Mouse (Mus musculus): ENCODE results near the gene Lpcat2. TPM values are rescaled to one million over a fixed set of nuclear protein-coding genes. Genes with fewer than 3 reads are reported as not detected.

Lpcat2 gene
- polyA plus RNA-seq (2012; fragmentation: generic; extraction: Trizol), result 1 to 10 TPM in 1 of 2 experiments, under 1 TPM in 1; 0.04 to 3.5 TPM

DNA sequence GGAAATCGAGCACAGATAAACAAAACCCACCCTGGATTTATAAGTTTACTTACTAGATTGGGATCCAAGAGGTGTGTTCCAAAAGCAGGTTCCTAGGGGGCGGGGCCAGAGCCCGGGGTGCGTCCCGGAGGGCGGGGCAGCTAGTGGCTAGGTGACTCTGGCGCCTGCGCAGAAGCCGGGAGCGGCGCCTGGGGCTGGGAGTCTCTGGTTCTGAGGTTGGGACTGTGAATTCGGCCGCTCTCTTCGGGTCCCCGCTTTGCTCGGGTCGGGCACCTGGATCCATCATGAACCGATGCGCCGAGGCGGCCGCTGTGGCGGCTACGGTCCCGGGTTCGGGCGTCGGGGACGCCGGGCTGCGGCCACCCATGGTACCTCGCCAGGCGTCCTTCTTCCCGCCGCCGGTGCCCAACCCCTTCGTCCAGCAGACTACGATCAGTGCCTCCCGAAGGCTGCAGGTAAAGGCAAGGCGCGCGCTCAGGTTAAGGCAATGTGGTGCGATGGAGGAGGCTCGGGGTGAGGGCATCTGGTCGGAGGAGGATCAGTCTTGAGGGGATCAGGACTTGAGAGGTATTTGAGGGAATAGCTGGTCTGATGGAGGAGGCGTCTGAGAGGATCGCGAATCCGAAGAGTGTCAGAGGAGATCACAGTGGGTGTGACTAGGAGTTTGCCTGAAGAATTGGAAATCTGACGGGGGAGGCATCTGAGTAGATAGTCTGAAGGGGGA, at the start of gene Lpcat2:
Lpcat2 (plus strand) TSS at position 169 of the 724 bp plus-strand sequence.

GRCm38 (mm10) chr8:92827243-92828034, 27.7 kb upstream of the Lpcat2 start, which contains the start of gene Mmp2:
Gene Mmp2, plus strand, starts transcription at chr8:92827291.

DNA sequence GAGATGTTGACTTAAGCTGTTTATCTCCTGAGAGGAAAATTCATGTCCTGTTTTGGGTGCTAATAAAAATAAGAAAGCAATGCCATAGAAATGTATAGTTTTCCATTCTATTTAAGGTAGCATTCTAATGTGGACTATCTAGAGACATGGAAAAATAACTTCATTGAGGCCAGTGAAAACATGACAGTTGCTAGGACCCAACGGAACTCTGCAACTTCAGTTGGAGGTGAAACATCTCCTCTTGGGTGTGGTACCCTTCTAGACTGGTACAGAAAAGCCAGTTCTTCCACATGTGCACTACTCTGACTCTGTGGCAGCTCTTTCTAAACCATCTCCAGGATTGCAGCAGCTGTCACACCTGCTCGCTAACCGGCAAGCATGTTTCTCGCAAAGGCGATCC, 46.0 kb downstream of the Lpcat2 start, which contains the start of gene Capns2:
Capns2 (plus strand) TSS at position 301 of the 400 bp plus-strand sequence.

DNA sequence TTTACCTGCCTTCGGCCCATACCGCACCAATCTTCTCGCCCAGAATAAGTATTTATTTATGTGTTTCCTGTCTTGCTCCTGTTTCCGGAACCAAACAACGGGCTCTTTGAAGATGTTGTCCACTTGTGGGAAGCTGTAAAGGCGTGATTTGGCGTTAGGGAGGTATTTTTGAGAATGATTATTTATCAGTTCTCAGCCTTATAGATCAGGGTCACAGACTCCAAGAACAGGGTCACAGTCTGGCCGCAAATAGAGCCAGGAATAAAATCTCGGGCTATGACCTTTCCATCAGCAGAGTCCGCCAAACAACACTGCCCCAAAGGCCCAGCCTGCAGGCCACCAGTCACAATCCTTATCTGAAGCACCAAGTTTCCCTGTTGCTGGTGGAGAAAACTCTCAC, 104.6 kb downstream of the Lpcat2 start, which contains the start of gene Slc6a2:
Slc6a2 (plus strand) TSS at position 301 of the 400 bp plus-strand sequence.

Other genes with a start within 250 kb of the Lpcat2 start
- gene Irx6, start 181.1 kb upstream of the Lpcat2 start, polyA plus RNA-seq (2012; fragmentation: generic; extraction: Trizol), result not detected
- 100 to 1,000 TPM in 1 of 2 experiments, 10 to 100 TPM in 1; 66.6 to 387 TPM for gene Mmp2, start 28.0 kb upstream of the Lpcat2 start, polyA plus RNA-seq (2012; fragmentation: generic; extraction: Trizol)
- gene Capns2, start 46.1 kb downstream of the Lpcat2 start, polyA plus RNA-seq (2012; fragmentation: generic; extraction: Trizol), result under 1 TPM in 1 of 2 experiments, not detected in 1; 0.72 TPM
- under 1 TPM in 1 of 2 experiments, not detected in 1; 0.09 TPM for gene Slc6a2, start 104.7 kb downstream of the Lpcat2 start, polyA plus RNA-seq (2012; fragmentation: generic; extraction: Trizol)
- gene Ces1a, start 192.9 kb downstream of the Lpcat2 start, polyA plus RNA-seq (2012; fragmentation: generic; extraction: Trizol), result 1 to 10 TPM in 1 of 2 experiments, not detected in 1; 1.4 TPM
- not detected for gene Ces1b, start 224.7 kb downstream of the Lpcat2 start, polyA plus RNA-seq (2012; fragmentation: generic; extraction: Trizol)

All from C3H10T1/2 (cell line).